Mouse (Mus musculus) myocyte (in vitro differentiated cells): Measurements from ENCODE around the gene Vipas39. TPM values are rescaled to one million over a fixed set of nuclear protein-coding genes. Genes with fewer than 3 reads are reported as not detected.
"Not testable (repeated sequence)": the region's sequence is repeated elsewhere in the genome, so short reads cannot be mapped to it uniquely, and the experiment has no call there.

ENCODE experiments used
- H3K27me3 ChIP-seq: one replicate; pipeline ENCODE4 v1.6.1; 2011; ENCODE audit not compliant: control insufficient read depth, insufficient read depth, insufficient read length
- H3K36me3 ChIP-seq: one replicate; pipeline ENCODE4 v1.6.1; 2011; ENCODE audit not compliant: control insufficient read depth, insufficient read depth
- H3K4me2 ChIP-seq: one replicate; pipeline ENCODE4 v1.6.1; 2011; ENCODE audit warnings: low read depth, control low read depth
- H3K4me3 ChIP-seq: one replicate; pipeline ENCODE4 v1.5.1; 2011; ENCODE audit warnings: mild to moderate bottlenecking, control low read depth, moderate library complexity
- H3K79me2 ChIP-seq: one replicate; pipeline ENCODE4 v1.6.1; 2011; ENCODE audit not compliant: control insufficient read depth, insufficient read depth
- H3ac ChIP-seq: one replicate; pipeline ENCODE4 v1.6.1; 2011; ENCODE audit not compliant: control insufficient read depth, insufficient read length
- CEBPB ChIP-seq: IDR thresholded peaks from 2 replicates; pipeline ENCODE4 v1.6.1; 2011; ENCODE audit warnings: mild to moderate bottlenecking, moderate library complexity; ENCODE audit not compliant: poor library complexity, insufficient read depth, severe bottlenecking
- E2F4 ChIP-seq: IDR thresholded peaks from one replicate; pipeline ENCODE4 v1.6.1; 2011; ENCODE audit warnings: mild to moderate bottlenecking, control low read depth, moderate library complexity; ENCODE audit not compliant: insufficient read depth
- MAX ChIP-seq: IDR thresholded peaks from one replicate; pipeline ENCODE4 v1.6.1; 2011; ENCODE audit warnings: low read depth, mild to moderate bottlenecking, control low read depth
- MYOD1 ChIP-seq, 3 experiments: IDR thresholded peaks; one replicate each; pipeline ENCODE4 v1.6.1; 2011; ENCODE audit warnings: control low read depth in 2 of 3, low read depth in 2 of 3, mild to moderate bottlenecking in 2 of 3, moderate library complexity in 1 of 3; ENCODE audit not compliant: insufficient read length in 2 of 3, control insufficient read depth in 1 of 3
- MYOG ChIP-seq, 3 experiments: IDR thresholded peaks; one replicate each; pipeline ENCODE4 v1.6.1; 2011; ENCODE audit warnings: control low read depth in 2 of 3, low read depth in 2 of 3, mild to moderate bottlenecking in 2 of 3; ENCODE audit not compliant: insufficient read length in 2 of 3, control insufficient read depth in 1 of 3, insufficient read depth in 1 of 3
- POLR2A ChIP-seq: IDR thresholded peaks from one replicate; pipeline ENCODE4 v1.6.1; 2011; ENCODE audit warnings: low read depth, mild to moderate bottlenecking, control low read depth, moderate library complexity; ENCODE audit not compliant: insufficient read length
- POLR2AphosphoS2 ChIP-seq: IDR thresholded peaks from one replicate; pipeline ENCODE4 v1.6.1; 2011; ENCODE audit warnings: low read depth, control low read depth; ENCODE audit not compliant: insufficient read length
- REST ChIP-seq: IDR thresholded peaks from one replicate; pipeline ENCODE4 v1.6.1; 2011; ENCODE audit warnings: mild to moderate bottlenecking, control low read depth, moderate library complexity; ENCODE audit not compliant: insufficient read depth, insufficient read length
- SRF ChIP-seq: IDR thresholded peaks from one replicate; pipeline ENCODE4 v1.6.1; 2011; ENCODE audit warnings: low read depth; ENCODE audit not compliant: control insufficient read depth, insufficient read length
- TCF12 ChIP-seq: IDR thresholded peaks from one replicate; pipeline ENCODE4 v1.6.1; 2011; ENCODE audit warnings: mild to moderate bottlenecking, control low read depth; ENCODE audit not compliant: poor library complexity, insufficient read depth, severe bottlenecking
- TCF3 ChIP-seq: IDR thresholded peaks from one replicate; pipeline ENCODE4 v1.6.1; 2011; ENCODE audit warnings: low read depth, control low read depth; ENCODE audit not compliant: insufficient read length
- USF1 ChIP-seq: IDR thresholded peaks from one replicate; pipeline ENCODE4 v1.6.1; 2011; ENCODE audit warnings: low read depth, mild to moderate bottlenecking, control low read depth, moderate library complexity
- polyA plus RNA-seq: library from polyadenylated mRNA; unstranded; fragments of >200 nt; fragmentation: generic; extraction: Trizol; gene quantifications from one replicate; pipeline ENCODE4 v1.2.1, GENCODE M21; 2012; ENCODE audit warnings: missing spikeins

The Vipas39 gene
- polyA plus RNA-seq, 1 experiment = 16.4 TPM

DNA sequence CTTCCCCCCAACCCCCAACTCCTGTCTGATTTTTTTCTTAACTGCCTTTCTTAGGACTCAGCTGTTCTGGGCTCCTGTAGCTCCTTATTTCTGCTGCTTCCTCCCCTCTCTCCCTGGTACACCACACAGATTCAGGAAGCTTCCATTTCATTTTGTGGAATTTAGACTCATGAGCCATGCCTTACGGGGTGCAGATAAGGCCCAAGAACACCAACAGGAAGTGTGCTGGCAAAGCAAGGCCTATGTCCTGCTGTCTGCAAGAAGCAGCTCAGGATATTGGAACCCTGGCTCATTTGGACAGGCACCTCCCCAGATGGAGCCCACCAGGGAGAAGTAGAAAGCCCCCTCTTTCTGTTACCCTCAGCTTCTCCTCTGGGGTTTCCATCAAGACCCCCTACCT, 15.7 kb upstream of the Vipas39 start:
- Histone ChIP-seq H3K4me2 (no peak overlapping the region), H3K27me3 (no peaks in the 10 kb centered on the region), H3K79me2 (no peaks in the 10 kb centered on the region), H3K36me3 (no peaks in the 10 kb centered on the region), H3K4me3 (no peak overlapping the region), H3ac (no peak overlapping the region)
- TF ChIP-seq MYOG (IDR thresholded peaks at IDR 0.05; ENCODE audit: control insufficient read depth in 1 of 3, insufficient read depth in 1 of 3, insufficient read length in 2 of 3, low read depth in 2 of 3) (no peak), TCF3 (no peak), REST (no peak), MYOD1 (IDR thresholded peaks at IDR 0.05; ENCODE audit: control insufficient read depth in 1 of 3, insufficient read length in 2 of 3, low read depth in 2 of 3) (no peak), CEBPB (no peak), SRF (no peak), MAX (no peak), POLR2AphosphoS2 (no peak), POLR2A (no peak), E2F4 (no peak), USF1 (no peak), TCF12 (no peak)

- TF ChIP-seq MYOD1 (IDR thresholded peaks at IDR 0.05; ENCODE audit: control insufficient read depth in 1 of 3, insufficient read length in 2 of 3, low read depth in 2 of 3) (no peak), POLR2AphosphoS2 (no peak), CEBPB (no peak), MYOG (IDR thresholded peaks at IDR 0.05; ENCODE audit: control insufficient read depth in 1 of 3, insufficient read depth in 1 of 3, insufficient read length in 2 of 3, low read depth in 2 of 3) (no peak), REST (no peak), TCF3 (no peak), SRF (no peak), E2F4 (no peak), USF1 (no peak), POLR2A (no peak), MAX (no peak), TCF12 (no peak)
- no peaks in the 10 kb centered on the region for H3K27me3 ChIP-seq
- no peak overlapping the region for H3K4me3 ChIP-seq
- H3K79me2 ChIP-seq = no peaks in the 10 kb centered on the region
- no peak overlapping the region for H3K4me2 ChIP-seq
- H3ac ChIP-seq = no peak overlapping the region
- H3K36me3 ChIP-seq = peaks cover 6% of the 10 kb centered on the region
Observed at GRCm38 (mm10) chr12:87279879-87280278, 13.8 kb upstream of the Vipas39 start.

- Histone ChIP-seq H3ac (no peak overlapping the region), H3K27me3 (no peaks in the 10 kb centered on the region), H3K36me3 (peaks cover 6% of the 10 kb centered on the region), H3K4me2 (no peak overlapping the region), H3K4me3 (no peak overlapping the region), H3K79me2 (no peaks in the 10 kb centered on the region)
- TF ChIP-seq REST (no peak), TCF12 (no peak), SRF (no peak), POLR2A (no peak), MYOG (IDR thresholded peaks at IDR 0.05; ENCODE audit: control insufficient read depth in 1 of 3, insufficient read depth in 1 of 3, insufficient read length in 2 of 3, low read depth in 2 of 3) (no peak), POLR2AphosphoS2 (no peak), E2F4 (no peak), MYOD1 (IDR thresholded peaks at IDR 0.05; ENCODE audit: control insufficient read depth in 1 of 3, insufficient read length in 2 of 3, low read depth in 2 of 3) (no peak), MAX (no peak), USF1 (no peak), CEBPB (no peak), TCF3 (no peak)
Observed at GRCm38 (mm10) chr12:87279350-87279749, 13.3 kb upstream of the Vipas39 start.

DNA sequence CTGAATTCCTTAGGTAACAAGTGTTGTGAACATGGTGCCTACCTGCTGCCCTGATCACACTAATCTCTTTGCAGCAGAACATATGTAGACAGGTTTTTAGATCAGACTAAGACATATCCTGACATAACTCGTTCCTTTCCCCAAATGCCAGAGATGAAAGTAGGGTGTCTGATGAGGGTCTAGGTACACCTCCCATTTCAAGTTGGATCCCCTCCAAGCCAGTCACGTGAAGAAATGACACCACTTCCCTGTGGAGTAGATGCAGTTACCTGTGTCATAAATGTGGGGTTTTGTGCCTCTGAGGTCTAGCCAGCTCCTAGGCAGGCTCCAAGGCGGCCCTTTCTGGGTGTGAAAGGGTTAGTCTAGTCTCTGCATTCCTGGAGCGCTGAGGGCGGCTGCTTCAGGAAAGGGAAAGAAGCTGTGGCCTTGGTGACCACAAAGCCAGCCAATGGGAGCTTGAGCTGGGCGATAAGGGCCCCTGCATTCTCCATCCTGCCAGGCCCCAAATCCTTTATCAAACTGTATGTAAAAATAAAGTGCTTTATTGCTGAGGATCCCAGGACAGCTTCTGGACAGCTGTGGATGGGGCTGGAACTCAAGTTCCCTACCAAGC, 12.2 kb upstream of the Vipas39 start:
- Histone ChIP-seq H3K79me2 (no peaks in the 10 kb centered on the region), H3ac (no peak overlapping the region), H3K36me3 (peaks cover 6% of the 10 kb centered on the region), H3K4me3 (no peak overlapping the region), H3K4me2 (no peak overlapping the region), H3K27me3 (no peaks in the 10 kb centered on the region)
- TF ChIP-seq MAX (no peak), POLR2AphosphoS2 (peak; percentile 24)

GRCm38 (mm10) chr12:87277251-87277650, 11.2 kb upstream of the Vipas39 start:
- H3K4me3 ChIP-seq, H3K4me2 ChIP-seq, H3K36me3 ChIP-seq, H3ac ChIP-seq, H3K27me3 ChIP-seq, H3K79me2 ChIP-seq: not testable (repeated sequence)
